ENCODE assay signal across 17 mouse cellular contexts in genomic region chr2:38068171-38068572, GRCm38 (mm10).
DNase-seq lines count a peak whose midpoint lies in the region; ATAC-seq lines count a peak whose summit lies in the region.
"Had no signal": no experiment of that assay in that cellular context is flagged by ENCODE, and none has a peak within 500 bp of the region (broad histone marks: within the 10 kb centered on the region; RNA-seq: fewer than 3 reads in every experiment).

No protein-coding gene starts in this region.

- H3K27ac ChIP-seq in kidney, embryonic 15.5 days: peak overlapping the region; percentile 37; the same call in 1 of the 2 replicates
- H3K27ac ChIP-seq in heart, embryonic 12.5 days (ENCODE audit: poor library complexity, severe bottlenecking): no peak overlapping the region
- H3K27ac ChIP-seq: embryonic facial prominence, embryonic 15.5 days; limb, embryonic 15.5 days; midbrain, embryonic 12.5 days; neural tube, embryonic 13.5 days had no signal

- no peak for DNase-seq in kidney, adult 8-10 months
- peak; percentile 8 to 10 for DNase-seq in B cell, adult 2 months
- peak; percentile 14 for DNase-seq in embryo, embryonic 9.5 days (ENCODE audit: extremely low spot score)
- DNase-seq in mesoderm, embryonic 11.5 days (ENCODE audit: low read depth, low spot score): peak; percentile 59
- DNase-seq in layer of hippocampus, adult 8-10 months (ENCODE audit: low spot score in 2 of 2): no peak
- DNase-seq: cerebellum, adult 8-10 months; forebrain, postnatal 0 days; lung, adult 2 months; thymus, postnatal 4 days had no signal

- peaks cover 3% of the 10 kb centered on the region; the same call in 1 of the 2 replicates for H3K27me3 ChIP-seq in kidney, embryonic 15.5 days
- H3K27me3 ChIP-seq in heart, embryonic 12.5 days (replicated peaks): no peaks in the 10 kb centered on the region
- H3K27me3 ChIP-seq: CH12.LX; embryonic facial prominence, embryonic 15.5 days; limb, embryonic 15.5 days; midbrain, embryonic 12.5 days; neural tube, embryonic 13.5 days had no signal

- no peak overlapping the region for H3K4me3 ChIP-seq in kidney, embryonic 15.5 days (replicated peaks)
- no peak overlapping the region for H3K4me3 ChIP-seq in heart, embryonic 12.5 days
- H3K4me3 ChIP-seq: embryonic facial prominence, embryonic 15.5 days; limb, embryonic 15.5 days; midbrain, embryonic 12.5 days; neural tube, embryonic 13.5 days had no signal

- ATAC-seq in kidney, embryonic 15.5 days (replicated peaks; ENCODE audit: low FRiP score): peak; percentile 76
- no peak for ATAC-seq in heart, embryonic 12.5 days (ENCODE audit: insufficient number of reproducible peaks, low FRiP score)
- no peak for ATAC-seq in frontal cortex, adult (ENCODE audit: low TSS enrichment)
- ATAC-seq: forebrain, postnatal 0 days had no signal

- H3K9ac ChIP-seq in kidney, embryonic 15.5 days: no peak overlapping the region
- no peak overlapping the region for H3K9ac ChIP-seq in heart, embryonic 12.5 days
- H3K9ac ChIP-seq: embryonic facial prominence, embryonic 15.5 days; forebrain, postnatal 0 days; limb, embryonic 15.5 days; midbrain, embryonic 12.5 days; neural tube, embryonic 13.5 days had no signal

- H3K4me2 ChIP-seq in kidney, embryonic 15.5 days: no peak overlapping the region
- H3K4me2 ChIP-seq in heart, embryonic 12.5 days: no peak overlapping the region
- H3K4me2 ChIP-seq: embryonic facial prominence, embryonic 15.5 days; limb, embryonic 15.5 days; midbrain, embryonic 12.5 days; neural tube, embryonic 13.5 days had no signal

- peaks cover 21% of the 10 kb centered on the region for H3K4me1 ChIP-seq in kidney, embryonic 15.5 days
- H3K4me1 ChIP-seq in heart, embryonic 12.5 days (replicated peaks): peaks cover 10% of the 10 kb centered on the region
- H3K4me1 ChIP-seq: embryonic facial prominence, embryonic 15.5 days had no signal

- H3K9me3 ChIP-seq in kidney, embryonic 15.5 days (replicated peaks): no peaks in the 10 kb centered on the region
- no peaks in the 10 kb centered on the region for H3K9me3 ChIP-seq in heart, embryonic 12.5 days (replicated peaks)
- H3K9me3 ChIP-seq: embryonic facial prominence, embryonic 15.5 days; limb, embryonic 15.5 days; midbrain, embryonic 12.5 days; neural tube, embryonic 13.5 days had no signal

- no peaks in the 10 kb centered on the region for H3K36me3 ChIP-seq in kidney, embryonic 15.5 days
- H3K36me3 ChIP-seq in heart, embryonic 12.5 days: no peaks in the 10 kb centered on the region
- H3K36me3 ChIP-seq: embryonic facial prominence, embryonic 15.5 days; limb, embryonic 15.5 days; midbrain, embryonic 12.5 days; neural tube, embryonic 13.5 days had no signal

- 6% methylated on average over 2 of the region's 2 CpGs for WGBS in kidney, embryonic 15.5 days
- 74% methylated on average over 2 of the region's 2 CpGs for WGBS in heart, embryonic 12.5 days

Comparison
In these comparisons a context has a peak if more than half of its experiments do, and no peak if none do; other contexts are left out.
1. DNase-seq: peak in B cell, adult 2 months (2 of 2), embryo, embryonic 9.5 days (single experiment) and mesoderm, embryonic 11.5 days (single experiment); none in kidney, adult 8-10 months (0 of 2) and layer of hippocampus, adult 8-10 months (0 of 2).